Mouse (Mus musculus) limb, embryonic 15.5 days (tissue): ENCODE measurements around the gene Ykt6. TPM values are rescaled to one million over a fixed set of nuclear protein-coding genes. Genes with fewer than 3 reads are reported as not detected.

Experiments
- ATAC-seq: fragments of 200-750 bp; cut with Nextera tagmentation; 2 replicates; pipeline ENCODE4 v1.8.0; 2017; ENCODE audit warnings: low read depth, moderate TSS enrichment; ENCODE audit not compliant: insufficient number of reproducible peaks, low FRiP score, low TSS enrichment
- H3K27ac ChIP-seq: fragments of 300-500 bp; sonication (generic); 2 replicates; pipeline ENCODE4 v1.5.1; 2015; ENCODE audit warnings: moderate library complexity, mild to moderate bottlenecking, inconsistent platforms
- H3K27me3 ChIP-seq: fragments of 300-500 bp; sonication (generic); 2 replicates; pipeline ENCODE4 v1.6.1; 2015; ENCODE audit warnings: inconsistent platforms
- H3K36me3 ChIP-seq: fragments of 300-500 bp; sonication (generic); 2 replicates; pipeline ENCODE4 v1.6.1; 2015; ENCODE audit warnings: inconsistent platforms
- H3K4me1 ChIP-seq: fragments of 300-500 bp; sonication (generic); 2 replicates; pipeline ENCODE4 v1.6.1; 2015; ENCODE audit warnings: inconsistent platforms
- H3K4me2 ChIP-seq: fragments of 300-500 bp; sonication (generic); 2 replicates; pipeline ENCODE4 v1.6.1; 2015; ENCODE audit warnings: mild to moderate bottlenecking, inconsistent platforms
- H3K4me3 ChIP-seq: fragments of 300-500 bp; sonication (generic); 2 replicates; pipeline ENCODE4 v1.5.1; 2015; ENCODE audit warnings: mild to moderate bottlenecking, inconsistent platforms
- H3K9ac ChIP-seq: fragments of 300-500 bp; sonication (generic); 2 replicates; pipeline ENCODE4 v1.6.1; 2015; ENCODE audit warnings: inconsistent platforms
- H3K9me3 ChIP-seq: fragments of 300-500 bp; sonication (generic); 2 replicates; pipeline ENCODE4 v1.6.1; 2016; ENCODE audit warnings: inconsistent platforms
- WGBS: fragments of 180-500 bp; shearing (Covaris S2); methylation state at CpG from one replicate; pipeline ENCODE4 v1.1.7; 2015; 5-methylcytosine and 5-hydroxymethylcytosine counted together
- polyA plus RNA-seq: library from polyadenylated mRNA; unstranded; fragments of >200 nt; fragmentation: Nextera tagmentation; extraction: Ambion mirVana; gene quantifications from 2 replicates; pipeline ENCODE4 v1.2.1, GENCODE M21; 2015

The Ykt6 gene
- polyA plus RNA-seq, 1 experiment from 2014 or later = 77.4 TPM

- Histone ChIP-seq H3K9ac (no peak overlapping the region), H3K36me3 (peaks cover 9% of the 10 kb centered on the region; the same call in 1 of the 2 replicates), H3K9me3 (no peaks in the 10 kb centered on the region), H3K27me3 (no peaks in the 10 kb centered on the region), H3K4me1 (peaks cover 13% of the 10 kb centered on the region; the same call in 1 of the 2 replicates), H3K4me3 (no peak overlapping the region), H3K27ac (no peak overlapping the region), H3K4me2 (no peak overlapping the region)
- ATAC-seq = no peak
- WGBS = 75% methylated on average over 2 of the region's 2 CpGs
These were observed 19.6 kb downstream of the Ykt6 start for GRCm38 (mm10) chr11:5975068-5975467.

DNA sequence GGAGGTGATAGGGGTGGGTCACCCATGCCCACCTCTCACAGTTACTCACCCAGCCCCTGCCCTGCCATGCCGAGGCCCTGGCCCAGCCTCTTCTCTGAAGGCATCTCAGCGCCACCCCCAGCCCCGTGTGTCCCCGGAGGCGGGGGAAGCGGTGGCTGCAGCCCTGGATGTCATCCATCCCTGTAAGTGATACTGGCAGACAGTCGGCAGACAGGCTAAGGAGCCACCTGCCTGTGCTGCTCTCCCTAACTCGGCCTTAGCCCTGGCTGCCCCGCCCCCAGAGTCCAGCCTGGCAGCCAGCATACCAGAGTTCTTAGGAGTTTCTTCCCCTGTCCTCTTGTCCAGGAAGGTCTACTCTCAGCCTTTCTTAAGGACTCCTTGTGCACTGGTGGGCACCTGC, 20.6 kb downstream of the Ykt6 start:
- Histone ChIP-seq H3K4me1 (peaks cover 13% of the 10 kb centered on the region; the same call in 1 of the 2 replicates), H3K36me3 (0 out of 2 replicates have a peak, but pooled peaks cover 4% of the 10 kb centered on the region), H3K4me3 (no peak overlapping the region), H3K27ac (no peak overlapping the region), H3K4me2 (no peak overlapping the region), H3K9me3 (no peaks in the 10 kb centered on the region), H3K9ac (no peak overlapping the region), H3K27me3 (no peaks in the 10 kb centered on the region)
- no peak for ATAC-seq
- 16% methylated on average over 9 of the region's 9 CpGs for WGBS

- 81% methylated on average over 7 of the region's 7 CpGs for WGBS
- Histone ChIP-seq H3K9me3 (no peaks in the 10 kb centered on the region), H3K27me3 (no peaks in the 10 kb centered on the region), H3K9ac (no peak overlapping the region), H3K4me3 (no peak overlapping the region), H3K4me2 (no peak overlapping the region), H3K4me1 (peaks cover 4% of the 10 kb centered on the region; the same call in 1 of the 2 replicates), H3K27ac (no peak overlapping the region), H3K36me3 (no peaks in the 10 kb centered on the region)
- ATAC-seq = no peak
These were observed 23.6 kb downstream of the Ykt6 start for GRCm38 (mm10) chr11:5979088-5979487.

DNA sequence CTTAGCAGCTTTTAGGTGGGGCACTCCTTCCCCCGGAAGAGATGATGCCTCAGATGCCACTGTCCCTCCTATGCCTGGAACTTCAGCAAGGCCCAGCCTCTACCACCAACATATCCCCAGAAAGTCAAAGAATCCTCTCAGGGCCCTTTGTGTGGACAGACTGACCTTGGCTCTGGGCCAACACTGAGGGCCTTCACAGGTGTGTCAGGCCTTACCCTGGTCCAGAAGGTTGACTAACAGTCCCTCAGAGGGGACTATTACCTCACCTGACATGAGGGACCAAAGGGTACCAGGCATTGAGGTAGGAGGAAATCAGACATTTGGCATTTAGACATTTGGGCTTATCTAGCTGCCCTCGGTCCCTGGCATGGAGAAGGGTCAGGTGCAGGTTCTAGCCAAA, 24.6 kb downstream of the Ykt6 start:
- Histone ChIP-seq H3K27me3 (no peaks in the 10 kb centered on the region), H3K4me2 (no peak overlapping the region), H3K27ac (no peak overlapping the region), H3K4me3 (no peak overlapping the region), H3K4me1 (peaks cover 4% of the 10 kb centered on the region; the same call in 1 of the 2 replicates), H3K9me3 (no peaks in the 10 kb centered on the region), H3K36me3 (no peaks in the 10 kb centered on the region), H3K9ac (no peak overlapping the region)
- ATAC-seq = no peak
- 91% methylated on average over 2 of the region's 2 CpGs for WGBS

DNA sequence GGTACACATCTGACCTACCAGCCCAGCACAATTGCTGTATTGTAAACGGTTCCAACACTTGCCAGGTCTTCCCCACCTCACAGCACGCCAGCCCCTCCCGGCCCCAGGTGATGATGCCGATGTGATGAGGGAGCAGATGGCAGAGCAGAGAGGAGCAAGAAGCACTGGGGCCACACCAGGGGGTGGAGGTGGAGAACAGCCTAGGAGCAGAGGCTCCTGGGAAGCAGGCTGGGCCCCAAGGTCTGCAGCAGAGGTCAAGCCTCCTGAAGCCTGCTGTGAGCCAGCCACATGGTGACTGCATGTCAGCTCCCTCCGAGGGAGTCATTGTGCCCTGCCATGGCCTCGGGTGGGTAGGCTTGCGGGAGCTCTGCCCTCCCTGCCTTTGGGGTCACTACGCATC, 25.1 kb downstream of the Ykt6 start:
- Histone ChIP-seq H3K9me3 (no peaks in the 10 kb centered on the region), H3K9ac (no peak overlapping the region), H3K4me3 (no peak overlapping the region), H3K27ac (no peak overlapping the region), H3K27me3 (no peaks in the 10 kb centered on the region), H3K4me1 (peaks cover 4% of the 10 kb centered on the region; the same call in 1 of the 2 replicates), H3K36me3 (no peaks in the 10 kb centered on the region), H3K4me2 (no peak overlapping the region)
- WGBS = 64% methylated on average over 8 of the region's 8 CpGs
- no peak for ATAC-seq

GRCm38 (mm10) chr11:5981323-5981722, 25.8 kb downstream of the Ykt6 start:
- H3K9me3 ChIP-seq = no peaks in the 10 kb centered on the region
- no peak overlapping the region for H3K4me3 ChIP-seq
- no peak overlapping the region for H3K9ac ChIP-seq
- WGBS = 73% methylated on average over 7 of the region's 7 CpGs
- H3K4me2 ChIP-seq = no peak overlapping the region
- no peaks in the 10 kb centered on the region for H3K36me3 ChIP-seq
- no peak for ATAC-seq
- H3K27ac ChIP-seq = no peak overlapping the region
- no peaks in the 10 kb centered on the region for H3K27me3 ChIP-seq
- no peaks in the 10 kb centered on the region; the same call in 1 of the 2 replicates for H3K4me1 ChIP-seq

GRCm38 (mm10) chr11:5983629-5984028, 28.1 kb downstream of the Ykt6 start:
- H3K36me3 ChIP-seq = no peaks in the 10 kb centered on the region
- no peaks in the 10 kb centered on the region for H3K9me3 ChIP-seq
- H3K9ac ChIP-seq = no peak overlapping the region
- H3K4me1 ChIP-seq = no peaks in the 10 kb centered on the region
- H3K4me2 ChIP-seq = no peak overlapping the region
- no peak for ATAC-seq
- no peaks in the 10 kb centered on the region for H3K27me3 ChIP-seq
- no peak overlapping the region for H3K4me3 ChIP-seq
- no peak overlapping the region for H3K27ac ChIP-seq
- WGBS = 90% methylated on average over 5 of the region's 5 CpGs

- H3K4me3 ChIP-seq = no peak overlapping the region
- WGBS = 75% methylated on average over 10 of the region's 10 CpGs
- H3K27ac ChIP-seq = no peak overlapping the region
- no peak for ATAC-seq
- H3K36me3 ChIP-seq = no peaks in the 10 kb centered on the region
- H3K4me1 ChIP-seq = no peaks in the 10 kb centered on the region
- no peak overlapping the region for H3K4me2 ChIP-seq
- no peaks in the 10 kb centered on the region for H3K27me3 ChIP-seq
- no peaks in the 10 kb centered on the region for H3K9me3 ChIP-seq
- no peak overlapping the region for H3K9ac ChIP-seq
These were observed 32.6 kb downstream of the Ykt6 start for GRCm38 (mm10) chr11:5988126-5988525.

GRCm38 (mm10) chr11:5989954-5990593, 34.6 kb downstream of the Ykt6 start:
- Histone ChIP-seq H3K27me3 (no peaks in the 10 kb centered on the region), H3K4me3 (no peak overlapping the region), H3K4me2 (no peak overlapping the region), H3K27ac (no peak overlapping the region), H3K4me1 (no peaks in the 10 kb centered on the region), H3K36me3 (no peaks in the 10 kb centered on the region), H3K9ac (no peak overlapping the region), H3K9me3 (no peaks in the 10 kb centered on the region)
- 84% methylated on average over 16 of the region's 16 CpGs for WGBS
- no peak for ATAC-seq

GRCm38 (mm10) chr11:5990910-5991309, 35.4 kb downstream of the Ykt6 start:
- H3K9ac ChIP-seq = no peak overlapping the region
- 32% methylated on average over 4 of the region's 4 CpGs for WGBS
- H3K27ac ChIP-seq = no peak overlapping the region
- no peak overlapping the region for H3K4me3 ChIP-seq
- H3K4me1 ChIP-seq = no peaks in the 10 kb centered on the region
- H3K9me3 ChIP-seq = no peaks in the 10 kb centered on the region
- ATAC-seq = no peak
- no peaks in the 10 kb centered on the region for H3K36me3 ChIP-seq
- H3K27me3 ChIP-seq = no peaks in the 10 kb centered on the region; the same call in 1 of the 2 replicates
- H3K4me2 ChIP-seq = no peak overlapping the region

- no peaks in the 10 kb centered on the region for H3K9me3 ChIP-seq
These were observed 38.7 kb downstream of the Ykt6 start for GRCm38 (mm10) chr11:5994212-5994611.

GRCm38 (mm10) chr11:5994880-5995279, 39.4 kb downstream of the Ykt6 start:
- 71% methylated on average over 3 of the region's 3 CpGs for WGBS
- Histone ChIP-seq H3K9ac (no peak overlapping the region), H3K4me1 (peaks cover 5% of the 10 kb centered on the region), H3K9me3 (no peaks in the 10 kb centered on the region), H3K4me2 (no peak overlapping the region), H3K27me3 (no peaks in the 10 kb centered on the region; the same call in 1 of the 2 replicates), H3K4me3 (no peak overlapping the region), H3K27ac (no peak overlapping the region), H3K36me3 (no peaks in the 10 kb centered on the region)
- ATAC-seq = no peak

More at GRCm38 (mm10) chr11:5994212-5994611, 38.7 kb downstream of the Ykt6 start:
- Histone ChIP-seq H3K27ac (no peak overlapping the region), H3K36me3 (no peaks in the 10 kb centered on the region), H3K4me1 (no peaks in the 10 kb centered on the region; the same call in 1 of the 2 replicates), H3K27me3 (no peaks in the 10 kb centered on the region; the same call in 1 of the 2 replicates), H3K4me3 (no peak overlapping the region), H3K4me2 (no peak overlapping the region), H3K9ac (no peak overlapping the region)
- 91% methylated on average over 5 of the region's 5 CpGs for WGBS
- ATAC-seq = no peak
